Mouse (Mus musculus) kidney, postnatal 0 days (tissue): ENCODE results near the gene Pgap1. TPM values are rescaled to one million over a fixed set of nuclear protein-coding genes. Genes with fewer than 3 reads are reported as not detected.

Source experiments
- ATAC-seq: fragments of 200-750 bp; cut with Nextera tagmentation; replicated peaks from 2 replicates; pipeline ENCODE4 v1.8.0; 2017; ENCODE audit warnings: low read depth, moderate number of reproducible peaks, moderate TSS enrichment, moderate library complexity; ENCODE audit not compliant: low FRiP score
- DNase-seq: peaks from one replicate; pipeline ENCODE4 v3.0.0-alpha.2; 2016; ENCODE audit warnings: low spot score
- H3K27ac ChIP-seq: fragments of 300-500 bp; sonication (generic); 2 replicates; pipeline ENCODE4 v1.5.1; 2014; ENCODE audit warnings: mild to moderate bottlenecking
- H3K27me3 ChIP-seq: fragments of 300-500 bp; sonication (generic); 2 replicates; pipeline ENCODE4 v1.6.1; 2014; ENCODE audit warnings: low read length, mixed read lengths; ENCODE audit not compliant: insufficient read depth
- H3K36me3 ChIP-seq: fragments of 300-500 bp; sonication (generic); 2 replicates; pipeline ENCODE4 v1.6.1; 2014; ENCODE audit warnings: low read length, mixed read lengths; ENCODE audit not compliant: insufficient read depth
- H3K4me1 ChIP-seq: fragments of 300-500 bp; sonication (generic); replicated peaks from 2 replicates; pipeline ENCODE4 v1.6.1; 2014; ENCODE audit warnings: antibody characterized with exemption, low read length, mixed read lengths; ENCODE audit not compliant: insufficient read depth
- H3K4me2 ChIP-seq: fragments of 300-500 bp; sonication (generic); 2 replicates; pipeline ENCODE4 v1.6.1; 2014; ENCODE audit warnings: mild to moderate bottlenecking, low read length, moderate library complexity, mixed read lengths
- H3K4me3 ChIP-seq: fragments of 300-500 bp; sonication (generic); replicated peaks from 2 replicates; pipeline ENCODE4 v1.5.1; 2014; ENCODE audit warnings: low read depth, low read length
- H3K9ac ChIP-seq: fragments of 300-500 bp; sonication (generic); 2 replicates; pipeline ENCODE4 v1.6.1; 2014; ENCODE audit warnings: low read depth, low read length
- H3K9me3 ChIP-seq: fragments of 300-500 bp; sonication (generic); replicated peaks from 2 replicates; pipeline ENCODE4 v1.6.1; 2016; ENCODE audit warnings: low read length, inconsistent platforms, mixed read lengths
- CTCF ChIP-seq: IDR thresholded peaks from 2 replicates; pipeline ENCODE4 v1.5.1; 2016; ENCODE audit warnings: antibody characterized with exemption, low read depth, mild to moderate bottlenecking, moderate library complexity
- WGBS: fragments of 180-500 bp; shearing (Covaris S2); extraction: QIAGEN DNeasy Blood & Tissue Kit; methylation state at CpG from one replicate; pipeline ENCODE4 v1.1.7; 2014; 5-methylcytosine and 5-hydroxymethylcytosine counted together
- polyA plus RNA-seq: library from polyadenylated mRNA; unstranded; fragments of >200 nt; fragmentation: Nextera tagmentation; extraction: Ambion mirVana; gene quantifications from 2 replicates; pipeline ENCODE4 v1.2.1, GENCODE M21; 2015

The Pgap1 gene
- polyA plus RNA-seq, 1 experiment from 2014 or later, result 5.5 TPM

- Histone ChIP-seq H3K36me3 (0 out of 2 replicates have a peak, but pooled peaks cover 6% of the 10 kb centered on the region), H3K27me3 (no peaks in the 10 kb centered on the region), H3K9ac (no peak overlapping the region), H3K9me3 (no peaks in the 10 kb centered on the region), H3K4me1 (no peaks in the 10 kb centered on the region), H3K4me2 (no peak overlapping the region), H3K4me3 (no peak overlapping the region), H3K27ac (no peak overlapping the region)
- DNase-seq (no peak), ATAC-seq (no peak)
- TF ChIP-seq CTCF, result no peak
- WGBS, result 45% methylated on average over 6 of the region's 6 CpGs
These were observed 26.3 kb downstream of the Pgap1 start for GRCm38 (mm10) chr1:54531170-54531569.

GRCm38 (mm10) chr1:54523717-54524116, 33.8 kb downstream of the Pgap1 start:
- no peak overlapping the region for H3K27ac ChIP-seq
- H3K36me3 ChIP-seq, result peaks cover 3% of the 10 kb centered on the region; the same call in 1 of the 2 replicates
- ATAC-seq, result no peak
- no peaks in the 10 kb centered on the region for H3K4me1 ChIP-seq
- no peaks in the 10 kb centered on the region for H3K9me3 ChIP-seq
- WGBS, result 78% methylated on average over 2 of the region's 2 CpGs
- no peaks in the 10 kb centered on the region for H3K27me3 ChIP-seq
- no peak for DNase-seq
- TF ChIP-seq CTCF, result no peak
- no peak overlapping the region for H3K4me3 ChIP-seq
- H3K9ac ChIP-seq, result no peak overlapping the region
- no peak overlapping the region for H3K4me2 ChIP-seq

GRCm38 (mm10) chr1:54520062-54520577, 37.4 kb downstream of the Pgap1 start:
- Histone ChIP-seq H3K4me2 (no peak overlapping the region), H3K36me3 (peaks cover 3% of the 10 kb centered on the region; the same call in 1 of the 2 replicates), H3K27me3 (no peaks in the 10 kb centered on the region), H3K27ac (no peak overlapping the region), H3K9me3 (no peaks in the 10 kb centered on the region), H3K4me3 (no peak overlapping the region), H3K4me1 (no peaks in the 10 kb centered on the region), H3K9ac (no peak overlapping the region)
- TF ChIP-seq CTCF, result no peak
- ATAC-seq, result no peak
- no peak for DNase-seq
- WGBS, result 91% methylated on average over 5 of the region's 5 CpGs

- WGBS, result 78% methylated on average over 1 of the region's 1 CpGs
- H3K36me3 ChIP-seq, result no peaks in the 10 kb centered on the region
- TF ChIP-seq CTCF, result peak; percentile 56
- ATAC-seq (no peak), DNase-seq (peak; percentile 7)
- no peak overlapping the region for H3K9ac ChIP-seq
- H3K9me3 ChIP-seq, result no peaks in the 10 kb centered on the region
- H3K27me3 ChIP-seq, result no peaks in the 10 kb centered on the region
- H3K4me2 ChIP-seq, result no peak overlapping the region
- no peak overlapping the region for H3K4me3 ChIP-seq
- no peak overlapping the region for H3K27ac ChIP-seq
- H3K4me1 ChIP-seq, result no peaks in the 10 kb centered on the region
These were observed 43.6 kb downstream of the Pgap1 start for GRCm38 (mm10) chr1:54513836-54514235.

GRCm38 (mm10) chr1:54498496-54498895, 59.0 kb downstream of the Pgap1 start:
- H3K27ac ChIP-seq, result no peak overlapping the region
- H3K9ac ChIP-seq, result no peak overlapping the region
- no peaks in the 10 kb centered on the region for H3K36me3 ChIP-seq
- no peaks in the 10 kb centered on the region for H3K9me3 ChIP-seq
- no peak overlapping the region for H3K4me2 ChIP-seq
- no peaks in the 10 kb centered on the region for H3K4me1 ChIP-seq
- TF ChIP-seq CTCF, result no peak
- ATAC-seq (no peak), DNase-seq (no peak)
- H3K4me3 ChIP-seq, result no peak overlapping the region
- WGBS, result 90% methylated on average over 2 of the region's 2 CpGs
- no peaks in the 10 kb centered on the region for H3K27me3 ChIP-seq

GRCm38 (mm10) chr1:54496254-54496653, 61.2 kb downstream of the Pgap1 start:
- Histone ChIP-seq H3K27me3 (no peaks in the 10 kb centered on the region), H3K27ac (no peak overlapping the region), H3K9me3 (no peaks in the 10 kb centered on the region), H3K4me1 (no peaks in the 10 kb centered on the region), H3K4me2 (no peak overlapping the region), H3K4me3 (no peak overlapping the region), H3K9ac (no peak overlapping the region), H3K36me3 (no peaks in the 10 kb centered on the region)
- ATAC-seq (no peak; the same call in 1 of the 2 replicates), DNase-seq (peak; percentile 24)
- 58% methylated on average over 1 of the region's 1 CpGs for WGBS
- no peak for TF ChIP-seq CTCF

- Histone ChIP-seq H3K4me3 (no peak overlapping the region), H3K27me3 (no peaks in the 10 kb centered on the region), H3K4me1 (no peaks in the 10 kb centered on the region), H3K9ac (no peak overlapping the region), H3K27ac (no peak overlapping the region), H3K9me3 (no peaks in the 10 kb centered on the region), H3K36me3 (0 out of 2 replicates have a peak, but pooled peaks cover under 1% of the 10 kb centered on the region), H3K4me2 (no peak overlapping the region)
- DNase-seq (no peak), ATAC-seq (no peak)
- 88% methylated on average over 3 of the region's 3 CpGs for WGBS
- no peak for TF ChIP-seq CTCF
These were observed 64.0 kb downstream of the Pgap1 start for GRCm38 (mm10) chr1:54493496-54493895.
